Mouse (Mus musculus): Measurements from ENCODE around the gene Bicc1. TPM values are rescaled to one million over a fixed set of nuclear protein-coding genes. Genes with fewer than 3 reads are reported as not detected.

Gene Bicc1
- total and polyA plus RNA-seq, 3 experiments, result not detected

GRCm38 (mm10) chr10:71170771-71171170 is 11.3 kb upstream of the Bicc1 start:
- no peak overlapping the region for H3K27ac ChIP-seq (ENCODE audit: control insufficient read depth, low read depth, low read length)
- no peaks in the 10 kb centered on the region for H3K27me3 ChIP-seq (ENCODE audit: control insufficient read depth in 1 of 2, insufficient read depth in 2 of 2, low read length in 2 of 2)
- TF ChIP-seq MEF2A (IDR thresholded peaks at IDR 0.05; ENCODE audit: extremely low read depth, insufficient replicate concordance, low read depth, low read length, poor library complexity, severe bottlenecking), result no peak
- H3K4me1 ChIP-seq (ENCODE audit: control insufficient read depth in 1 of 2, insufficient read depth in 2 of 2, low read length in 2 of 2), result no peaks in the 10 kb centered on the region
- H3K36me3 ChIP-seq (ENCODE audit: control insufficient read depth in 1 of 2, insufficient read depth in 2 of 2, low read length in 2 of 2), result no peaks in the 10 kb centered on the region
- no peaks in the 10 kb centered on the region for H3K9me3 ChIP-seq (replicated peaks; ENCODE audit: insufficient read depth, low read length)
- no peak for DNase-seq (ENCODE audit: low read depth, low spot score)
- no peaks in the 10 kb centered on the region for H3K79me2 ChIP-seq (ENCODE audit: control insufficient read depth, insufficient read depth, low read length, poor library complexity)
- H3K4me3 ChIP-seq (ENCODE audit: control insufficient read depth in 1 of 2, insufficient read depth in 1 of 2, low read depth in 2 of 2, low read length in 2 of 2), result no peak overlapping the region
- no peak overlapping the region for H3K9ac ChIP-seq (ENCODE audit: control insufficient read depth, low read depth, low read length, poor library complexity, severe bottlenecking)

GRCm38 (mm10) chr10:71169811-71170210 is 10.3 kb upstream of the Bicc1 start:
- DNase-seq (ENCODE audit: low read depth, low spot score), result no peak
- H3K9me3 ChIP-seq (replicated peaks; ENCODE audit: insufficient read depth, low read length), result no peaks in the 10 kb centered on the region
- no peaks in the 10 kb centered on the region for H3K79me2 ChIP-seq (ENCODE audit: control insufficient read depth, insufficient read depth, low read length, poor library complexity)
- H3K36me3 ChIP-seq (ENCODE audit: control insufficient read depth in 1 of 2, insufficient read depth in 2 of 2, low read length in 2 of 2), result no peaks in the 10 kb centered on the region
- H3K4me1 ChIP-seq (ENCODE audit: control insufficient read depth in 1 of 2, insufficient read depth in 2 of 2, low read length in 2 of 2), result no peaks in the 10 kb centered on the region
- no peak overlapping the region for H3K27ac ChIP-seq (ENCODE audit: control insufficient read depth, low read depth, low read length)
- H3K4me3 ChIP-seq (ENCODE audit: control insufficient read depth in 1 of 2, insufficient read depth in 1 of 2, low read depth in 2 of 2, low read length in 2 of 2), result no peak overlapping the region
- TF ChIP-seq MAZ (IDR thresholded peaks at IDR 0.05; ENCODE audit: low read depth, low read length), result no peak
- no peak for TF ChIP-seq CHD2 (IDR thresholded peaks at IDR 0.05; ENCODE audit: low read length)
- TF ChIP-seq UBTF (IDR thresholded peaks at IDR 0.05; ENCODE audit: borderline replicate concordance, insufficient read depth, low read depth, low read length), result no peak
- TF ChIP-seq POLR2AphosphoS5 (IDR thresholded peaks at IDR 0.05; ENCODE audit: borderline replicate concordance, low read depth, low read length), result no peak
- TF ChIP-seq POLR2A (IDR thresholded peaks at IDR 0.05; ENCODE audit: control insufficient read depth in 1 of 2, insufficient read depth in 1 of 2, low read depth in 1 of 2, low read length in 2 of 2, poor library complexity in 1 of 2), result no peak
- TF ChIP-seq MYB (IDR thresholded peaks at IDR 0.05; ENCODE audit: low read depth, low read length), result no peak
- no peak for TF ChIP-seq TAL1 (IDR thresholded peaks at IDR 0.05; ENCODE audit: low read length)
- TF ChIP-seq MEF2A (IDR thresholded peaks at IDR 0.05; ENCODE audit: extremely low read depth, insufficient replicate concordance, low read depth, low read length, poor library complexity, severe bottlenecking), result no peak
- TF ChIP-seq USF2 (IDR thresholded peaks at IDR 0.05; ENCODE audit: borderline replicate concordance in 1 of 2, insufficient read depth in 1 of 2, low read depth in 1 of 2, low read length in 2 of 2), result no peak
- TF ChIP-seq TCF12 (IDR thresholded peaks at IDR 0.05; ENCODE audit: low read depth, low read length), result no peak
- TF ChIP-seq TBP (IDR thresholded peaks at IDR 0.05; ENCODE audit: low read depth, low read length), result no peak
- TF ChIP-seq ZC3H11A (IDR thresholded peaks at IDR 0.05; ENCODE audit: low read depth, low read length), result no peak
- TF ChIP-seq ETS1 (IDR thresholded peaks at IDR 0.05; ENCODE audit: low read depth, low read length), result no peak
- H3K9ac ChIP-seq (ENCODE audit: control insufficient read depth, low read depth, low read length, poor library complexity, severe bottlenecking), result no peak overlapping the region
- H3K27me3 ChIP-seq (ENCODE audit: control insufficient read depth in 1 of 2, insufficient read depth in 2 of 2, low read length in 2 of 2), result no peaks in the 10 kb centered on the region

GRCm38 (mm10) chr10:71169171-71169570 is 9.7 kb upstream of the Bicc1 start:
- Histone ChIP-seq H3K9ac (ENCODE audit: control insufficient read depth, low read depth, low read length, poor library complexity, severe bottlenecking) (no peak overlapping the region), H3K79me2 (ENCODE audit: control insufficient read depth, insufficient read depth, low read length, poor library complexity) (no peaks in the 10 kb centered on the region), H3K27me3 (ENCODE audit: control insufficient read depth in 1 of 2, insufficient read depth in 2 of 2, low read length in 2 of 2) (no peaks in the 10 kb centered on the region), H3K36me3 (ENCODE audit: control insufficient read depth in 1 of 2, insufficient read depth in 2 of 2, low read length in 2 of 2) (no peaks in the 10 kb centered on the region), H3K27ac (ENCODE audit: control insufficient read depth, low read depth, low read length) (no peak overlapping the region), H3K4me3 (ENCODE audit: control insufficient read depth in 1 of 2, insufficient read depth in 1 of 2, low read depth in 2 of 2, low read length in 2 of 2) (no peak overlapping the region), H3K9me3 (replicated peaks; ENCODE audit: insufficient read depth, low read length) (no peaks in the 10 kb centered on the region), H3K4me1 (ENCODE audit: control insufficient read depth in 1 of 2, insufficient read depth in 2 of 2, low read length in 2 of 2) (no peaks in the 10 kb centered on the region)
- no peak for DNase-seq (ENCODE audit: low read depth, low spot score)
- TF ChIP-seq RCOR1 (IDR thresholded peaks at IDR 0.05; ENCODE audit: low read depth, low read length) (no peak), UBTF (IDR thresholded peaks at IDR 0.05; ENCODE audit: borderline replicate concordance, insufficient read depth, low read depth, low read length) (no peak), MAFK (IDR thresholded peaks at IDR 0.05; ENCODE audit: borderline replicate concordance, low read depth, low read length) (no peak), CTCF (IDR thresholded peaks at IDR 0.05 in 2 of 3, conservative IDR thresholded peaks at IDR 0.05 in 1 of 3; ENCODE audit: control insufficient read depth in 1 of 3, insufficient read depth in 1 of 3, low read depth in 2 of 3, low read length in 3 of 3, poor library complexity in 1 of 3, severe bottlenecking in 1 of 3) (no peak), ETS1 (IDR thresholded peaks at IDR 0.05; ENCODE audit: low read depth, low read length) (no peak), HCFC1 (IDR thresholded peaks at IDR 0.05; ENCODE audit: low read depth, low read length) (no peak), TBP (IDR thresholded peaks at IDR 0.05; ENCODE audit: low read depth, low read length) (no peak), POLR2A (IDR thresholded peaks at IDR 0.05; ENCODE audit: control insufficient read depth in 1 of 2, insufficient read depth in 1 of 2, low read depth in 1 of 2, low read length in 2 of 2, poor library complexity in 1 of 2) (no peak), KAT2A (conservative IDR thresholded peaks at IDR 0.05; ENCODE audit: low read depth, low read length) (no peak), MEF2A (IDR thresholded peaks at IDR 0.05; ENCODE audit: extremely low read depth, insufficient replicate concordance, low read depth, low read length, poor library complexity, severe bottlenecking) (no peak), ZNF384 (IDR thresholded peaks at IDR 0.05; ENCODE audit: low read depth, low read length) (no peak), GATA1 (IDR thresholded peaks at IDR 0.05; ENCODE audit: low read depth, low read length) (no peak), ZMIZ1 (IDR thresholded peaks at IDR 0.05; ENCODE audit: low read depth, low read length) (no peak), CHD2 (IDR thresholded peaks at IDR 0.05; ENCODE audit: low read length) (no peak), GABPA (IDR thresholded peaks at IDR 0.05; ENCODE audit: low read depth, low read length) (no peak), MAX (IDR thresholded peaks at IDR 0.05; ENCODE audit: low read length) (no peak), TCF12 (IDR thresholded peaks at IDR 0.05; ENCODE audit: low read depth, low read length) (no peak), NRF1 (IDR thresholded peaks at IDR 0.05; ENCODE audit: insufficient read depth, low read depth, low read length, poor library complexity, severe bottlenecking) (no peak)

Data from MEL (cell line).